Mouse (Mus musculus) cerebellum, adult 18-20 months (tissue): ENCODE data around the gene Slc2a1.
A peak's percentile ranks its signal among the peaks of the same experiment; 100 is the strongest.

Experiments used
- DNase-seq, 2 experiments: peaks; one replicate each; pipeline ENCODE4 v3.0.0; 2021

Gene Slc2a1

DNA sequence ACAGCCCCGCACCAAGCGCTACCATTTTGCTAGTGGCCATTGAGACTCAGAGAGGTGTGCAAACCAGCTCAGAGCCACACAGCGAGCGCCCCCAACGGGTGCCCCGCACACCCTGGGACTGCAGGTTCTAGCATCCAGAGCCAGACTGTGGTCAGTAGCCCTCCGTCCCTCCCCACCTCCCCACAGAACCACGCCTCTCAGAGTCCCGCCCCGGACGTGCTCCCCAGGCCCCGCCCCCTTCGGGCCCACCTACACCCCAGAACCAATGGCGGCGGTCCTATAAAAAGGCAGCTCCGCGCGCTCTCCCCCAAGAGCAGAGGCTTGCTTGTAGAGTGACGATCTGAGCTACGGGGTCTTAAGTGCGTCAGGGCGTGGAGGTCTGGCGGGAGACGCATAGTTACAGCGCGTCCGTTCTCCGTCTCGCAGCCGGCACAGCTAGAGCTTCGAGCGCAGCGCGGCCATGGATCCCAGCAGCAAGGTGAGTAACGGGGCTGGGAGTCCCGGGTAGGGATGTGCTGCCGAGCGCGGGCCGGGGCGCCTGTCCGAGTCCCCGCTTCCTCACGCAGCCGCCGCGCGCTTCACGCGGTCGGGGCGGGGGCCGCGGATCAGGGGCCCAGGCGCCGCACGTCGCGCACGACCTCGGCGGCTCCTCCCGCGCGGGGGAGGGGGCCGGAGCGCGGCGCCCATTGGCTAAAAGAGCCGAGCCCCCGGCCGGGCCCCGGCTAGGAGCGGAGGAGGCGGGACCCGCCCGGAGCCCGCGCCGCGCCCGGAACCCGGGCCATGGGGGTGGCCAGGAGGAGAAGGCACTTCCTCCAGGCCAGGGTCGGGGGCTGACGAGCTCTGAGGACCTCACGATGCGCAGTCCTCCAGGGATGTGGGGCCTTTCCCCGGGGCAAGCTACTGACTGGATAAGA is at the start of gene Slc2a1:
Gene Slc2a1, plus strand, starts transcription at position 217 of the 914 bp plus-strand sequence.
- peak; percentile 92 to 94 for DNase-seq

DNA sequence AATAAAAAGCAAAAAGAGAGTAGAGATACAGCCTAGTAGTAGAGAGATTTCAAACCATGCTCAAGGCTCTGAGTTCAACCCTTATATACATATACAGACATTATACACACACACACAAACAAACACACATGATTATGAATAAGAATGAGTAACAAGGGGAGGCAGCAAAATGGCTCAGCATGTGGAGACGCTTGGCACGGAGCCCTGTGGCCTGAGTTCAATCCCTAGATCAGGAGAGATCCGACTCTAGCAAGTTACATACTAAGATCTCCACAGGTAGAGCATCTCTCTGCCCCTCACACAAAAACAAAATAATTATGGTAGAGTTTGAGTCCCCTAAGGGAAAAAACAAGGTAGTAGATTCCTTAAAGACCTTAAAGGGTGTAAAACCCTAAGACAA is 41.7 kb upstream of the Slc2a1 start:
- DNase-seq: no peak

DNA sequence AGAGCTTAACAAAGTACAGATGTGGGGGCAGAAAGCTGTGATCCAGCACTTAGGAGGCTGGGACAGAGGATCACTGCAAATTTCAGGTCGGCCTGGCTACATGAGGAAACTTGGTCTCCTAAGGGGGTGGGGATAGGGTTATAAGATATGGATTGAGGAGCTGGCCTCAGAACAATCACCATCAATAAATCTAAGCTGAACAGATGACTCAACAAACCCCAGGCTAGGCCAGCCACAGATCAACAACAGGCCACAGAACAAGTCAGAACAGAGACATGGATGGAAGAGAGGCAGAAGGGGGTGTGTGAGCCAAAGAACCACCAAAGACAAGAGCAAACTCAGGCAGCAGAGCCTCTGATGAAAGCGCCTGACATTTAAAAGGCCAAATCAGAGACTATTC is 41.3 kb upstream of the Slc2a1 start:
- no peak for DNase-seq

DNA sequence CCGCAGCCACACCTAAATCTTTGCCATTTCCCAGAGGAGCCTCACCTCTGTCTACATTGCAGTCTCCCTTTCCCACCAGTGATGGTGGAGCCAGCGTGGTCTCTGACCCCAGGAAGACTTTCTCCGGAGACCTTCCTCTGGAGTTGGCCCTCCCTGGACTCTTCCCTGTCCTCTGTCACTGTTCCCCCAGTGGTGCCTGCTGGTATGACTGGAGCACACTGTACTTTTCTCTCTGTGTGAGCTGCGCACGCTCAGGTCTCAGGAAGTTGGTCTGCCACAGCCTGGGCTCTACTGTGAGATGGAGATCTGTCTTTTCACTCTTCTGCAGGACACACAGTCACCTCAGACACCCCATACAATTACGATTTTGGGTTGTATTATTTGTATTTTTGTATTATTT is 39.6 kb upstream of the Slc2a1 start:
- no peak for DNase-seq

DNA sequence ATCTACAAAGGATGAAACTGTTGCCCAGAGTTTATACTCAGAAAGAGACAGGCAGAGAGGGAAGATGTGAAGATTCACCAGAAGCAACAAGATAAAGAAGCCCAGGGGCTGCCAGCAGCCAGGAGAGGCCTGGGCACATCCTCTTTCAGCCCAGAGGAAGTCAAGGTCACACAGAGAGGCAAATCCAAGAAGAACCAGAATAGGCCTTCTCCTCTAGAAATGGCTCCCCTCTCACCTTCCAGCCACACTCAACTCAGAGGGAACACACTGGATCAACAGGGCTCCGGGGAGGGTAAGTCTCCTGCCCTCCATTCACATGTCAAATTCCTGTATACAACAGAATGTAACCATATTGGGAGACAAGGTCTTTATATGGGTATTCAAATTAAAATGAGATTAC is 38.3 kb upstream of the Slc2a1 start:
- DNase-seq: no peak

DNA sequence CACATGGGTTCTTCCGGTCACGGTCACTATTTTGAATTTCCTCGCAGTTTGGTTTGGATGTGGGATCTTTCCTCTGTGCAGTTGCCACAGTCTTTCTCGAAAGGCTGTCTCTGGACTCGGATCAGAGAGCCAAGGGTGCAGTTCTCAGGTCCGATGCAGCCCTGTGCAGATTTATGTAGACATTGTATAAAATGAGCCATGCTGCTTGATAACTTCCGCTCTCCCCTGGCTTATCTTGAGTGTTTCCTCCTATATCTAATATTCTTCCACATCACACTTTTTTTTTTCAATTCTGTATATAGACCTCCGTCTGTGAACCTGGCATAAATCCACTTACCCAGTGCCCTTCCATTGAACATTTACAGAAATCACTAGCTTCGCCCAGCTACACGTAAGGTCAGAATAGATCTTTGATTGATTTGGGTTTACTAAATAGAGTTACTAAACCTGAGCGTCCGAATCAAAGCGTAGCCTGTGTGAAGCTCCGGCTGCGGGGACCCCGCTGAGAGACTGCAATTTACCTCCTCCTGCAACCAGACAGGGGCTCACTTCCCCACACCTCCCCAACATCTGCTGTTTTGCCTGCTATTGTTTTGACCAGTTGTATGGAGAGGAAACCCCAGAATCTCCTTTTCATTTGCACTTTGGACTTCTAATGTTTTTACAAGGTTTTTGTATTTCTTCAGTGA is 37.4 kb upstream of the Slc2a1 start:
- no peak for DNase-seq

DNA sequence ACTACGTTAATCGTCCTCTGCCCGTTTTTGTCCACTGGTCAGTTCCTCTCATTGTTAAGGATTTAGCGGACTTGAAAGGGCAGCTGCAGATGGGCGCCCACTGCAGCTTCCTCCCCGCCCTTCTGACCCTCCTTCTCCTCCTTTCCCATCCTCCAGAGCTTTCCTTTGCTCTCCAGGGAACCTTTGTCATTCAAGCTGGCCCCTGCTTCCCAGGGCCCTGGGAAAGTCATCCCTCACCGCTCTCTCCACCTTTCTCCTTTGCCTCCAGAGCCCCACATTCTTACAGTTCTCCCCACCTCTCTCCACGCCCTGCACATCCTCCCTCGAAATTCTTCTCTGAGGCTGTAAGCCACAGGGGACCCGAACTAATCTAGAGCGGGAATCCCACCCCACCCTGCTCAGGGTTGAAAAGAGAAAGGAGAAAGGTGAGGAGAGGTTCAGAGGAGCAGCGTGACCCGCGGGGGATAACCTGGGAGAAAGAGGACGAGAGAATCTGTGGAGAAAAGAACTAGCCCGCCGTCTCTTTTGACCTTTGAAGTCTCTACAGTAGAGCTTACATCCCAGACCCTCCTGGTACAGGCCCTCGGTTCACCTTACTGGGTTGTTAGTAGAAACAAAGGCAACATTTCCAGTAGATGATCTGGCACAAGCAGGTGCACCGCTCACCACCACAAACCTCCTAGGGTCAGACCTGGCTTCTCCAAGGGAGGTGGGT is 36.7 kb upstream of the Slc2a1 start:
- DNase-seq: no peak

DNA sequence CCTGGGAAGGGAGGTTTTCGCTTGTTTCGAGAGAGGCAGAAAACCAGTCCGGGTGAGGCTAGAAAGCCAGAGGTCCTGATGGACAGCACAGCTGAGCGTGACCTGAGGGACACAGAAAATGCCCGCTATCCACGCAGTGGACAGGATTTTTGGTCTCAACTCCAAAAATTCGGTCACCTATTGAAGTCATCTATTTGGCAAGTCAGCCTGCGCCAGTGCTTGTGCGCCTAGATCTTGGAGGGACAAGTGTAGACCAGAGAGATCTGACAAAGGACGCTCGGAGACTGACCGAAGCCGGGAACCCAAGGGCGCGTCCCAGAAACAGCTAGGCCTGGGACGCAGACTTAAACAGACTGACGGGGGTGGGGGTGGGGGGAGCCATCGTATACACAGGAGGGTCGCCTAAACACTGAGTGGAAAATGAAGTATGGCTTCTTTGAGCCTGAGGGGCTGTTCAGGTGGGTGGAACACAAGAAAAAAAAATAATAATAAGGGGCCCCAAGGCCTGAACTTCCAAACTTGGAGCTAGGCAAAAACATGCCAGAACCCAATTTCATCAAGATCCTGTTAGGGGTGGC is 36.1 kb upstream of the Slc2a1 start:
- no peak for DNase-seq

DNA sequence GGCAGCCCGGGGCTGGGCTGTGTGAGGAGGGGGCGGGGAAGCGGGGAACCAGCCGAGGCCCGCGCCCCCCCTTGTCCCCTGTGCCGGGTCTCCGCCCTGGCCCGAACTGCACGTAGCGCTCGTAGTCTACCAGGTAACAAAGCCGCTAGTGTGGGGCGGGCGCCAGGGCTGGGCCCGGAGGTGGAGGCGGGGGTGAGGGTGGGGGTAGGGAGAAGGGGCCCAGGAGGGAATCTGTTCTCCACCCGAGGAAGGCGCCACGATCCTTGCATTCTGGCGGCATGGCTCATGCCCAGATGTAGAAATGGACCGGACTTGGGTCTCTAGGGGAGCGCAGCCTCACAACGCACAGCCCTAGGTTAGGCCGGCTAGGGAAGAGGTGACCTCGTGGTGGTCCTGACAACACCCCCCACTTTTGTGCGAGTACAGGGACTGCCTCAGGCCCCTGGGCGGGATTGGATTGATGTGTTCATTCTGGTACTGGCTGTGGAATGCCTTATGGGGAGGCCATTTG is 35.5 kb upstream of the Slc2a1 start:
- DNase-seq: no peak

DNA sequence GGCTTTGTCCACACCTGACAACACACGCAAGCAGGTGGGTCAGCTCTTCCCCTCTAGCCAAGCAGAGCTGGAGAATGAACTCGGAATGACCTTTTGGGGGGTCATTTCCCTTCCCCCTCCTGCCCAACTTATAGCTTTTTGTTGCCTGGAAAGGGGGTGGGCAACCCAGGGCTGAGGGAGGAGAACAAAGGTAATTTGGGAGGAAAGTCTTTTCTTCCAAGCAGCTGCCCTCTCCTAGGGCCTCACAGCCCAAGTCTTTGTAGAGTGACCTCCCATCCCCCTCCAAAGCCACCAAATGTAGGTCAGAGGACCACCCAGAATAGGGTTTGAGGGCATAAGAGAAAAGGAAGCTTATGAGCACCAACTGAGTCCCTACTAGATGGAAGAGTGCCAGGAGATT is 34.9 kb upstream of the Slc2a1 start:
- DNase-seq: no peak

DNA sequence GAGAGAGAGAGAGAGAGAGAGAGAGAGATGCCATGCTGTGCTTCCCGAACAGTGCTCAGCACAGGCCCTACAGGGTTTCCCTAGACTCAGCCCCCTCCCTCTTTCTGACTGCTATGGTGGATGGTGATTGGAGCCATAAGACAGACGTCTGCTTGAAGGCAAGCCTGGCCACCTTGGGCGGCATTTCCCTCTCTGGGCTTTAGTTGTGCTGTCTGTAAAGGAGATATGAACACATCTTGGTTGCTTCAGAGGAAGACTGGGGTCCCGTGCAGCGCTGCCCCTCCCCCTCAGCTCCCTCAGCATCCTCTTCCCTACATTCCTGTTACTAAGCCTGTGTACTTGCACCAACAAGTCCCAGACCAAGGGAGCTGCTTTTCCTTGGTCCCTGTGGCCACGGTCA is 33.9 kb upstream of the Slc2a1 start:
- DNase-seq: no peak

DNA sequence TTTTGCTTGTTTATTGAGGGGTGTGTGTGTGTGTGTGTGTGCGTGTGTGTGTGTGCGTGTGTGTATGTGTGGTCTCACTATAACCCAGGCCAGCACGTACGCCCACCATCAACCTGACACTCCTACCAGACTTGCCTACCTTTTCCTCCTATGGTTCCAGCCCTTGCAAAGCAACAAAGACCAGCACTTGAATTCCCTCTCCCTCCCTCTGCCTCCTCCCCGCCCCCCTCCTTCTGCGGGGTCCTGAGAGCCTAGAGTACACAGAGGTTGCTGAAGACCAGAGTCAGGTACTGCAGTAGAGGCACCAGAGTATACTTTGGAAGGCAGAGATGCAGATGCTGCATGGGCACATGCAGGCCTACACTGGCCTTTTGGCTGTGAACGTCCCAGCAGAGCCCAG is 33.2 kb upstream of the Slc2a1 start:
- DNase-seq: no peak

DNA sequence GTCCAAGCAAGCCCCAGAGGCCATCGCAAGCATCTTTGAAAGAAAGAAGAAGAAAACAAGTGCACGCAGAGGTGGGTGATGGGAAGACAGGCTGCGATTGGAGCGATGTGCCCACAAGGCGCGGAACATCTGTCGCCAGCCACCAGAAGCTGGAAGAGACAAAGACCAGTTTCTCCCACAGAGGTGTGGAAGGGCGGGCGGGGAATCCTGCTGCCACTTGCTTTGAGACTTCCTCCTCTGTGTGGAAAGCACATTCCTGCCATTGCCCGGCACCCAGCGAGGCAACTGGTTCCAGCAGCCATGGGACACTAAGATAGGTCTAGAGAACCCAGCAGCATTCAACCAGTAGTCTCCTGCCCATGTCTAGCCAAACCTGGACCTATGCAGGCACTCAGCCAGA is 32.2 kb upstream of the Slc2a1 start:
- no peak for DNase-seq

DNA sequence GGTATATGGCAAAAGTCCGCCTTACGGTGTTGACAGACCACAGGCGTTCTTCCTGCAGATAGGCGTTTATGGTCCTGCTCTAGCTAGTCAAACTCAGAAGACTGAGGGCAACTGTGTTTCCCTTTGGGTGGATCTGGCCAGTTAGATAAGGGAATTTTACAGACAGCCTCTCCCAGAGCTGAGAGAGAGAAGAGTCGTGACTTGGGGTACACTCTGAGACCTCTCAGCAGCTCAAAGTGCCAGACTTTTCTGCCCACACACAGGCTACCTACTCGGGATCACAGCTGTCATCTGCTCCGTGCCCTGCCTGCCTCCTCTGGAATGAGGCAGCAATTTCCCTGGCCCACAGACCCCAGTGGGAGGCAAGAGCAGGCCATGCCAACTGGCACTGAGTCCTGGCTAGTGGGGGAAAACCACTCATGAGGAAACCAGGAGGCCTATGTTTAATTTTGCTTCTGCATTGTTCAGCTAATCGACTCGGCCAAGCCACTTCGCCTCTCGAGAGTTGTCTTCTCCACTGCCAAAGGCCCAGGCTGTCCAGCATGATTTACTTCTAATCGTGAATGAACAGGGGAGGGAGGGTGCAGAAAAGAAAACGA is 31.3 kb upstream of the Slc2a1 start:
- peak; percentile 39 to 44 for DNase-seq

DNA sequence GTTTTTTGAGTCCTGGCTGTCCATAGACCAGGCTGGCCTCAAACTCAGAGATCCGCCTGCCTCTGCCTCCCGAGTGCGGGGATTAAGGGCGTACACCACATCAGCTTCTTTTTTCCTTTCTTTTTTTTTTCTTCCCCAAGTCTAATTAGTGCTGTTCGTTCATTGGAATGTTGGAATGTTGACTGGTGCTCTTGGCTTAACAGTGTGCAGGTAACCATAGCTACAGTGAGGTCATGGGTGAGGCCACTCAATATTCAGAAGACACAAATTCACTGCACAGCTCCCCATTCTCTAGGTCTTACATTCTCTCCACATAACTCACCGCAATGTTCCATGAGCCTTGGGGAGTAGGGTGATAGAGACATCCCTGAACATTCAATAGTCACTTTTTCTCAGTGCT is 28.6 kb upstream of the Slc2a1 start:
- no peak for DNase-seq

DNA sequence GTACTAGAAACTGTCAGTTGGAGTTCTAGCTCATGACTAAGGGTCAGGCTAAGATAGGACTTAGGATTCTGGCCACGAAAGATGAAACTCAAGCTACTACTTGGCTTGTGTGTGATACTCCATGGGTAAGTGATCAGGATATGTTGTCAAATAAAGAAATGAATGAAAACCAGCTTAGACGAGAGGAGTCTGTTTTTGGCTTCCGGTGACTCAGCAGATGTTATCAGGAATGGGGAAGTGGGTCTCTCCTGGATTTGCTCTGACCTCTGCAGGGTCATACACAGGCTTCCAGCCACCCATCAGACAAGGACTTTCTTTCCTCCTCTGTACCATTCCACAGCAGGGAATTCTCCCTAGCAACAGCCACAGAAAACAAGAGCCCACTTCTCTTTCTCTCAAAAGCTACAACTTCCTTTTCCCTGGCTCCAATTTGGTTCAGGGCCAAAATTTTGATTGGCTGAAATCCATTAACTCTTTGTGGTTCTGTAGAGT is 25.7 kb upstream of the Slc2a1 start:
- DNase-seq: no peak

DNA sequence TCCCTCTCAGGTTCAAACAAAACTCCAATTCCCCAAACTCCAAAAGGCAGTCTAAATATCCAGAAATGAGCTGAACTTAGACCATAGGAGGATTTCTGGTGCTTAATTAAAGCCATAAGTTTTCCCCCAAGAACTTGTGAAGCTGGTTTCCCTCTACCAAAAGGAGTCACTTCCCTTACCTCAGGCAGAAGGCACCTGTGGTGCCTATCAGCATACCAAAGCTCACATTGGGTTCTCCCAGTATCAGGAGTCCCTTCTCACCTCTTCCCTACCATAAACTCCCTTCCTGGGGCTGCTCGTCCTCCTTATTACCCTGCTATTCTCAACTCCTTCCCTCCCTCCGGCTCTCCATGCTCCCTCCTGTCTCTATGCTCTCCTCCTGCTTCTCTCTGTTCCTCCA is 20.1 kb upstream of the Slc2a1 start:
- no peak for DNase-seq

DNA sequence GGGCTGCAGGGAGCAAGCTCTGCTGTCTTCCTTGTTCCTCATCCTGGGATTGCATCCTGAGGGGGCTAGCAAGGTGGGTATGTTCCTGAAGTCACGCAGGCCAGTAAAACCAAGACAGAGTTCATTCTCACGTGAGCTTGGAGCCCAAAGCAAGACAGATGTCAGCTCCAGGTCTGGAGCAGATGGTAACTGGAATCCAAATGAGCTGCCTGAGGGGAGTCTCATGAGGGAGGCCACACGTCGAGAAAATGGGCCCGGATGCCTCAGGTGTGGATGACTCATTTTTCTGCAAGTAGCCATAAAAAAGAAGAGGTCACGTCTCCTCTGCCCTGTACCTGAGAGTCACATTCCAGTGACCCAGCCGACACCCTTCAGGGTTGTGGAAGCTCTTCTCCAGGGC is 14.6 kb upstream of the Slc2a1 start:
- no peak for DNase-seq

DNA sequence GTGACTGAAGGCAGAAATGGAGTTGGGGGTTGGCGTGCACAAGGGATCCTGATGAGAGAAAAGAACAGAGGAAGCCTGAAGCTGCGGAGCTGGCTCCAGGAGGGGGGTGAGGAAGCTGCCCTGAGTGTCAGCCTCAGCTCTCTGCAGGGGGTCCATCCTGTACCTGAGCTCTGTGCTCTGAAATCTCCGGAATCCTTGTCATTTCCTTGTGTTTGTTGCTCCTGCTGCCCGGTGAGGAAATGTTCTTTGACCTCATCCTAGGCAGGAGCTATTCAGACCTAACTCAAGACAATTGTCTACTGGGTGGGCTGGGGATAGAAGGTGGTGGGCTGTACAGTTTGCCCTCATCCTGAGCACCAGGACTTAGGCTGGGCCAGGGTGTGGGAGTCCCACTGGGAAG is 13.5 kb upstream of the Slc2a1 start:
- no peak for DNase-seq

DNA sequence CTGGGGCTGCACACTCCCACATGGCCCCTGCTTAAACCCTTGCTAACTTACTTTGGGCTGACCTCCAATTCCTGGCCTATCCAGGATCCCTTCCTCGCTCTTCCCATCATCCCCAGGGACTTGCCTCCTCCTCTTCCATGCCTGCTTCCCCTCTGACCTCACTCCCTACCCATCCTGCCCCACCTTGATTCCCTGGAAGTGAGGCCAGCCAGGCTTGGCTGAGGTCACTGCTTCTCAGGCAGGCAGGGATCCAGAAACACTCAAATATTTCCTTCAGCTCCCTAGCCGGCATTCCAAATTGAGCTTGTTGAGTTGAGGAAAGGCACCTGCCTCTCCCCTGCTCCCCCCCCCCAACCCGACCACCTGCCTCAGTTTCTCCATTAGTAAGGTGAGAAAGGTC is 12.1 kb upstream of the Slc2a1 start:
- DNase-seq: no peak

DNA sequence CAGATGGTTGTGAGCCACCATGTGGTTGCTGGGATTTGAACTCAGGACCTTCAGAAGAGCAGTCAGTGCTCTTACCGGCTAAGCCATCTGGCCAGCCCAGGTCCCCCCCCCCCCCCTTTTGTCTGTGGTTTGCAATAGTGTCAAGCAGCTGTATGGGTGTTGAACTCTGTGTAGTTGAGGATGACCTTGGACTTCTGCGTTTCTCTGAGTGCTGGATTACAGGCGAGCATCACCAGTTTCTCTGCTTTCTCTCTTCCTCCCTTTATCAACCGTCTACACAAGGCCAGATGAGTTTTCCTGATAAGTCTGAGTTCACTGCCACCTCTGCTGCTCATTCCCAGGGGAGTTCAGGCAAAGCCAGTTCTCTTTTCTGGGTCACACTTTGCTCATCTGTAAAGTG is 11.1 kb upstream of the Slc2a1 start:
- no peak for DNase-seq
